Mouse (Mus musculus) lung, postnatal 0 days (tissue): ENCODE data around the gene Fcrls.

Experiments used
- CTCF ChIP-seq: IDR thresholded peaks from 2 replicates; pipeline ENCODE4 v1.5.1; 2016; ENCODE audit warnings: antibody characterized with exemption, mild to moderate bottlenecking
- EP300 ChIP-seq: IDR thresholded peaks from 2 replicates; pipeline ENCODE4 v1.6.1; 2016; ENCODE audit warnings: antibody characterized with exemption, mild to moderate bottlenecking, control low read depth

DNA sequence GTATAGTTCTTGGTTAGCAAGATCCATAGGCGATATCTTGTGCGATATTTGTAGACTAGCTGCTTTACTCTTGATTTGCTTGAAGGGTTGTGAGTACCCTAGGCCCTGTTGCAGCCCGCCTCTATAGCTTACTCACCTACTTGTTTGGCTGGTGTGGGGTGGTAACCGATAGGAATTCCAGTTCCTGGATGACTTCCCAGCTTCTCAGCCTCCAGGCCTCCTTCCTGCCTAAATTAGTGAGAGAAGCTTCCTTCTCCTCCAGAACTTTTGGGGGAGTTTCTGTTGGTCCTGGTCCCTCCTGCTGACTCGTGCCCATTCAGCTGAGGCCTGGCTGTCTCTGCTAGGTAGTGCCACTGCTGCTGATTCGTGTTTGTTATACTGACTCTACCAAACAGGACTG lies 14.0 kb downstream of the Fcrls start:
- TF ChIP-seq EP300 (no peak), CTCF (no peak)
